Mouse (Mus musculus): ENCODE results near the gene Afap1. TPM values are rescaled to one million over a fixed set of nuclear protein-coding genes. Genes with fewer than 3 reads are reported as not detected.

Afap1 gene
- total and polyA plus RNA-seq, 2 experiments = 0.55 to 0.73 TPM

- H3K36me3 ChIP-seq (ENCODE audit: control insufficient read depth, insufficient read depth, low read length) = no peaks in the 10 kb centered on the region
- TF ChIP-seq POLR2A (IDR thresholded peaks at IDR 0.05; ENCODE audit: extremely low read depth, insufficient read depth, low read length) (no peak), CTCF (IDR thresholded peaks at IDR 0.05; ENCODE audit: low read depth, low read length) (no peak)
- no peak overlapping the region for H3K9ac ChIP-seq (ENCODE audit: low read depth, low read length)
- no peaks in the 10 kb centered on the region for H3K79me2 ChIP-seq (ENCODE audit: control insufficient read depth, insufficient read depth, low read length)
- 68% methylated on average over 4 of the region's 4 CpGs for WGBS
- DNase-seq (ENCODE audit: extremely low read depth, low read depth, low spot score) = no peak
- no peak overlapping the region for H3K27ac ChIP-seq (replicated peaks; ENCODE audit: insufficient read depth, low read depth, low read length)
- no peaks in the 10 kb centered on the region for H3K27me3 ChIP-seq (ENCODE audit: control insufficient read depth, insufficient read depth, low read length)
- no peak overlapping the region for H3K4me3 ChIP-seq (ENCODE audit: insufficient read depth, low read depth, low read length)
- no peaks in the 10 kb centered on the region for H3K4me1 ChIP-seq (ENCODE audit: control insufficient read depth, insufficient read depth, low read length)
Measured at GRCm38 (mm10) chr5:36025076-36025475, 132.0 kb downstream of the Afap1 start.

GRCm38 (mm10) chr5:36033531-36034426 lies 140.7 kb downstream of the Afap1 start:
- H3K79me2 ChIP-seq (ENCODE audit: control insufficient read depth, insufficient read depth, low read length) = no peaks in the 10 kb centered on the region
- no peak overlapping the region for H3K27ac ChIP-seq (replicated peaks; ENCODE audit: insufficient read depth, low read depth, low read length)
- H3K36me3 ChIP-seq (ENCODE audit: control insufficient read depth, insufficient read depth, low read length) = no peaks in the 10 kb centered on the region
- peak; percentile 19 for DNase-seq (ENCODE audit: extremely low read depth, low read depth, low spot score)
- WGBS = 52% methylated on average over 8 of the region's 8 CpGs
- no peak overlapping the region for H3K9ac ChIP-seq (ENCODE audit: low read depth, low read length)
- TF ChIP-seq POLR2A (IDR thresholded peaks at IDR 0.05; ENCODE audit: extremely low read depth, insufficient read depth, low read length) (no peak), CTCF (IDR thresholded peaks at IDR 0.05; ENCODE audit: low read depth, low read length) (peak; percentile 67)
- no peaks in the 10 kb centered on the region for H3K27me3 ChIP-seq (ENCODE audit: control insufficient read depth, insufficient read depth, low read length)
- no peaks in the 10 kb centered on the region for H3K4me1 ChIP-seq (ENCODE audit: control insufficient read depth, insufficient read depth, low read length)
- no peak overlapping the region for H3K4me3 ChIP-seq (ENCODE audit: insufficient read depth, low read depth, low read length)

GRCm38 (mm10) chr5:36039596-36039995 lies 146.5 kb downstream of the Afap1 start:
- no peaks in the 10 kb centered on the region for H3K79me2 ChIP-seq (ENCODE audit: control insufficient read depth, insufficient read depth, low read length)
- TF ChIP-seq POLR2A (IDR thresholded peaks at IDR 0.05; ENCODE audit: extremely low read depth, insufficient read depth, low read length) = no peak
- no peak for TF ChIP-seq CTCF (IDR thresholded peaks at IDR 0.05; ENCODE audit: low read depth, low read length)
- H3K27ac ChIP-seq (replicated peaks; ENCODE audit: insufficient read depth, low read depth, low read length) = no peak overlapping the region
- 87% methylated on average over 5 of the region's 5 CpGs for WGBS
- no peak overlapping the region for H3K4me3 ChIP-seq (ENCODE audit: insufficient read depth, low read depth, low read length)
- no peaks in the 10 kb centered on the region for H3K4me1 ChIP-seq (ENCODE audit: control insufficient read depth, insufficient read depth, low read length)
- no peak for DNase-seq (ENCODE audit: extremely low read depth, low read depth, low spot score)
- H3K36me3 ChIP-seq (ENCODE audit: control insufficient read depth, insufficient read depth, low read length) = no peaks in the 10 kb centered on the region
- no peaks in the 10 kb centered on the region for H3K27me3 ChIP-seq (ENCODE audit: control insufficient read depth, insufficient read depth, low read length)
- no peak overlapping the region for H3K9ac ChIP-seq (ENCODE audit: low read depth, low read length)

- Histone ChIP-seq H3K9ac (ENCODE audit: low read depth, low read length) (no peak overlapping the region), H3K27ac (replicated peaks; ENCODE audit: insufficient read depth, low read depth, low read length) (no peak overlapping the region), H3K4me1 (ENCODE audit: control insufficient read depth, insufficient read depth, low read length) (no peaks in the 10 kb centered on the region), H3K27me3 (ENCODE audit: control insufficient read depth, insufficient read depth, low read length) (no peaks in the 10 kb centered on the region), H3K79me2 (ENCODE audit: control insufficient read depth, insufficient read depth, low read length) (no peaks in the 10 kb centered on the region), H3K36me3 (ENCODE audit: control insufficient read depth, insufficient read depth, low read length) (no peaks in the 10 kb centered on the region), H3K4me3 (ENCODE audit: insufficient read depth, low read depth, low read length) (no peak overlapping the region)
- 69% methylated on average over 13 of the region's 13 CpGs for whole genome bisulfite sequencing
- DNase-seq (ENCODE audit: extremely low read depth, low read depth, low spot score) = no peak
- TF ChIP-seq POLR2A (IDR thresholded peaks at IDR 0.05; ENCODE audit: extremely low read depth, insufficient read depth, low read length) = no peak
- no peak for TF ChIP-seq CTCF (IDR thresholded peaks at IDR 0.05; ENCODE audit: low read depth, low read length)
Measured at GRCm38 (mm10) chr5:36040398-36041235, 147.5 kb downstream of the Afap1 start.

GRCm38 (mm10) chr5:36041236-36041562 lies 148.1 kb downstream of the Afap1 start:
- Histone ChIP-seq H3K4me3 (ENCODE audit: insufficient read depth, low read depth, low read length) (no peak overlapping the region), H3K36me3 (ENCODE audit: control insufficient read depth, insufficient read depth, low read length) (no peaks in the 10 kb centered on the region), H3K27ac (replicated peaks; ENCODE audit: insufficient read depth, low read depth, low read length) (no peak overlapping the region), H3K4me1 (ENCODE audit: control insufficient read depth, insufficient read depth, low read length) (no peaks in the 10 kb centered on the region), H3K27me3 (ENCODE audit: control insufficient read depth, insufficient read depth, low read length) (no peaks in the 10 kb centered on the region), H3K9ac (ENCODE audit: low read depth, low read length) (no peak overlapping the region), H3K79me2 (ENCODE audit: control insufficient read depth, insufficient read depth, low read length) (no peaks in the 10 kb centered on the region)
- TF ChIP-seq CTCF (IDR thresholded peaks at IDR 0.05; ENCODE audit: low read depth, low read length) (no peak), POLR2A (IDR thresholded peaks at IDR 0.05; ENCODE audit: extremely low read depth, insufficient read depth, low read length) (no peak)
- no peak for DNase-seq (ENCODE audit: extremely low read depth, low read depth, low spot score)
